Mouse (Mus musculus): ENCODE measurements at regions not wholly inside any gene's neighbourhood (a gene's known extent, or its start where the extent isn't known, plus 50 kb on each side); places are given as distances from the start of the nearest gene placed in this dataset.
A peak's percentile ranks its signal among the peaks of the same experiment; 100 is the strongest.

DNA sequence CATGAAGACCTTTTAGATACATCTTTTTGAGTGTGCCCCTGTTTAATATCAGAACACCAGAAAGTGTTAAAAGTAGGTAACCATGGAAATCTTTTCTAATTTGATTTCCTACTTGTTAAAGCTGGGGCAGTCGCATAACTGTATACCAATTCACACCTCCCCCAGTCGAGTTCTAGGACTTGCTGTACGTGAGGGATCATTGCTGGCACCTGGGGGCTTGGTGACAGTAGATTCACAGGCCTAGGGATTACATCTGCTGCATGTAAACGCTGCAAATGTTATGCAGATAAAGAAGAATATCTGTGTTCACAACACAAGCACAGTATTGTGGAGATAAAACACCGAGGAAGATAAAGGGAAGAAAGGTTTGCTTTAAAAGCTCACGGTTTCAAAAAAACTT, 256.7 kb downstream of the Ice1 start:
- Histone ChIP-seq H3K27me3 (ENCODE audit: control insufficient read depth, insufficient read depth, low read length) (no peaks in the 10 kb centered on the region), H3K4me2 (replicated peaks) (no peak overlapping the region), H3K27ac (no peak overlapping the region), H3K4me3 (replicated peaks; ENCODE audit: low read length) (no peak overlapping the region), H3K9ac (no peak overlapping the region), H3K9me3 (ENCODE audit: control insufficient read depth, low read length) (no peaks in the 10 kb centered on the region), H3K36me3 (replicated peaks; ENCODE audit: control insufficient read depth, insufficient read depth) (no peaks in the 10 kb centered on the region), H3K4me1 (replicated peaks; ENCODE audit: control insufficient read depth, insufficient read depth, low read length) (no peaks in the 10 kb centered on the region)
- DNase-seq (ENCODE audit: low spot score) = no peak
- WGBS = 72% methylated on average over 6 of the region's 6 CpGs
- no peak for ATAC-seq (ENCODE audit: low FRiP score)

DNA sequence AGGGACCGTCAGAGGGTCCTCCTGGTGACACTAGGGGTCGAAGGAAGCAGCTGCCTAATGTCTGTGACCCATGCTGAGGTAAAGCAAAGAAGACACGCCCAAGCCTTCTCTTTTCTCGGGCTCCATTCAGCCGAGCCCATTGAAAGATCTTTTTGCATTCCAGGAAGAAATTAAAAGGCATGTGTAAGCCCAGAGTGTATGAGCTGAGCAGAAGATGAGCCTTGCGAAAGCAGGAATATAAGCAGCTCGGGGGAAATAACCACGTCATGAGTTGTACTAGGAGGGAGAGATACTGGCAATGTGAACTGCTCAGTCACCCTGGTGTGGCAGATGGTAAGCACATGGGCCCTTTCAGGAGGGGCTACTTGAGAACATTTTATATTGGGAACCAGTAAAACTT, 252.1 kb downstream of the Ice1 start:
- Histone ChIP-seq H3K4me1 (replicated peaks; ENCODE audit: control insufficient read depth, insufficient read depth, low read length) (no peaks in the 10 kb centered on the region), H3K4me3 (replicated peaks; ENCODE audit: low read length) (no peak overlapping the region), H3K36me3 (replicated peaks; ENCODE audit: control insufficient read depth, insufficient read depth) (no peaks in the 10 kb centered on the region), H3K9ac (no peak overlapping the region), H3K27ac (no peak overlapping the region), H3K4me2 (replicated peaks) (no peak overlapping the region), H3K9me3 (ENCODE audit: control insufficient read depth, low read length) (no peaks in the 10 kb centered on the region), H3K27me3 (ENCODE audit: control insufficient read depth, insufficient read depth, low read length) (no peaks in the 10 kb centered on the region)
- no peak for ATAC-seq (ENCODE audit: low FRiP score)
- DNase-seq (ENCODE audit: low spot score) = no peak
- WGBS = 39% methylated on average over 8 of the region's 8 CpGs

DNA sequence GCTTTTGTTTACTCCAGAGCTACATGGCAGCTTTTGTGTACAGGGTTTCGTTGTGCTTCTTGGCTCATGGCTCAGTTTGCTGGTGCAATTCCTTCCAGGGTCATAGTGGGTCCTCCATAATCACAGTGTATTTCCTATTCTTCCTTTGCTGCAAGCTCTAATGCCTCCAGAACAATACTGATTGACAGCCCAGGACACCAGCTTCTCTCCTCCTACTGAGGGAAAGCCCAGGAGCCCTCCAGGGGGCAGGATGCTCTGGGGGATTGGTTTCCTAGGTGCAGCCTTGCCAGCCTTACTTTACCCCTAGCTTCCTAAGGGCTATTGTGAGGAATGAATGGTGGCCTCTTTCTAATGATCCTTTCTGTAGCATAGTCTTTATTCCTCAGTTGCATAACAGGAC, 224.6 kb downstream of the Ice1 start:
- DNase-seq (ENCODE audit: low spot score) = no peak
- no peaks in the 10 kb centered on the region for H3K27me3 ChIP-seq (ENCODE audit: control insufficient read depth, insufficient read depth, low read length)
- no peak; the same call in 1 of the 2 replicates for ATAC-seq (ENCODE audit: low FRiP score)
- H3K9me3 ChIP-seq (ENCODE audit: control insufficient read depth, low read length) = no peaks in the 10 kb centered on the region
- WGBS = 19% methylated on average over 1 of the region's 1 CpGs
- H3K4me1 ChIP-seq (replicated peaks; ENCODE audit: control insufficient read depth, insufficient read depth, low read length) = no peaks in the 10 kb centered on the region
- H3K36me3 ChIP-seq (replicated peaks; ENCODE audit: control insufficient read depth, insufficient read depth) = no peaks in the 10 kb centered on the region
- no peak overlapping the region for H3K4me3 ChIP-seq (replicated peaks; ENCODE audit: low read length)
- H3K4me2 ChIP-seq (replicated peaks) = no peak overlapping the region
- no peak overlapping the region for H3K9ac ChIP-seq
- no peak overlapping the region for H3K27ac ChIP-seq

DNA sequence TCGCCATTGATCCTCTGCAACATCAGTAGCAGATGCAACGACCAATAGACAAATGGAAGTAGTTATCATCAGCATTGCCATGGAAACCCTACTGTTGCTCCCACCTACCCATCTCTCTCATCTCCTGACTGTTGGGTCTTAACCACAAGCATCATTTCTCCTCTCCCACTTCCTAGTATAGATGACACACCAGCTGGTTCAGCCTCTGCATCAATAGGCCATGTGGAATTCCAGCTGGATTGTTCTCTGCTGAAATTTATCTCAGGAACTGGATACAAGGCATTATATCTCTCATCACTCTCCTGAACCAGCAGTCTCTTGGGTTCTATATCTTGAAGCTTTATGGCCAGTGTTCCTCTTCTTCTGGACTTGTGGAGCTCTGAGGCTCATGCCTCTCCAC, 219.3 kb downstream of the Ice1 start:
- Histone ChIP-seq H3K4me1 (replicated peaks; ENCODE audit: control insufficient read depth, insufficient read depth, low read length) (no peaks in the 10 kb centered on the region), H3K27me3 (ENCODE audit: control insufficient read depth, insufficient read depth, low read length) (no peaks in the 10 kb centered on the region), H3K27ac (no peak overlapping the region), H3K36me3 (replicated peaks; ENCODE audit: control insufficient read depth, insufficient read depth) (no peaks in the 10 kb centered on the region), H3K4me3 (replicated peaks; ENCODE audit: low read length) (no peak overlapping the region), H3K4me2 (replicated peaks) (no peak overlapping the region), H3K9me3 (ENCODE audit: control insufficient read depth, low read length) (no peaks in the 10 kb centered on the region), H3K9ac (no peak overlapping the region)
- no peak for DNase-seq (ENCODE audit: low spot score)
- WGBS = 79% methylated on average over 2 of the region's 2 CpGs
- no peak for ATAC-seq (ENCODE audit: low FRiP score)

DNA sequence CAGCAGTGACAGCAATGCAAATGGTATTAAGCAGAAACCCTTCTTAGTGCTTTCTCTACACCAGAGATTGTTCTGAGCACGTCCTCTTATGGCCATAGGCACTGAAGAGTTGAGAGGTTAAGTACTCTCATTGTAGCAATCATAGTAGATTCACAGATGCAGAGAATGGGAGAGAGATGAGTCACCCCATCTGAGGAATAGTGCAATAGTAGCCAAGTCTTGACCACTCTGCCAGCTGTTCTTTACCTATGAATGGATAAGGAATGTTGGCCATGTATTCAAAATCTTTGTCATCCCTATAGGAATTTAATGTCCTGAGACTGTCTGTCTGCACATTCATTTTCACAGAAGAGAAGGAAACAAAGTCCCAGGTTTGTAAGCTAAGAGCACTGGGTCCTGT, 198.0 kb downstream of the Ice1 start:
- no peak for DNase-seq (ENCODE audit: low spot score)
- no peaks in the 10 kb centered on the region for H3K4me1 ChIP-seq (replicated peaks; ENCODE audit: control insufficient read depth, insufficient read depth, low read length)
- no peak overlapping the region for H3K4me2 ChIP-seq (replicated peaks)
- no peak for ATAC-seq (ENCODE audit: low FRiP score)
- no peaks in the 10 kb centered on the region for H3K9me3 ChIP-seq (ENCODE audit: control insufficient read depth, low read length)
- no peak overlapping the region for H3K27ac ChIP-seq
- H3K27me3 ChIP-seq (ENCODE audit: control insufficient read depth, insufficient read depth, low read length) = no peaks in the 10 kb centered on the region
- H3K9ac ChIP-seq = no peak overlapping the region
- H3K4me3 ChIP-seq (replicated peaks; ENCODE audit: low read length) = no peak overlapping the region
- WGBS = 79% methylated on average over 1 of the region's 1 CpGs
- H3K36me3 ChIP-seq (replicated peaks; ENCODE audit: control insufficient read depth, insufficient read depth) = no peaks in the 10 kb centered on the region

DNA sequence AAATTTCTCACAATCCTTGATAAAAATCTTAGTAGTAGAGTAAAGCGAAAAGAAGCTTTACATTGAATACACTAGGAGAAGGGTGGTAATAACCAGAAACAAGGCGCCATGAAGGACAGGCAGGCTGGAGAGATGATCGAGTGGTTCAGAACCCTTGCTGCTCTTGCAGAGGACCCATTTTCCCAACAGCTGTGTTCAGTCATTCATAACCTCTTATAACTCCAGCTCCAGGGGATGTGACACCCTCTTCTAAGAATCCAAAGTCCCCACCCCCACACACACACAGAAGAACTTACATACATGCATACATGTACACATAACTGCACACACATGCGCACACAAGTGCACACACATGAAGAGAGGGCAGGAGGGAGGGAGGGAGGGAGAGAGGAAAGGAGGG, 190.5 kb downstream of the Ice1 start:
- H3K9ac ChIP-seq = no peak overlapping the region

DNA sequence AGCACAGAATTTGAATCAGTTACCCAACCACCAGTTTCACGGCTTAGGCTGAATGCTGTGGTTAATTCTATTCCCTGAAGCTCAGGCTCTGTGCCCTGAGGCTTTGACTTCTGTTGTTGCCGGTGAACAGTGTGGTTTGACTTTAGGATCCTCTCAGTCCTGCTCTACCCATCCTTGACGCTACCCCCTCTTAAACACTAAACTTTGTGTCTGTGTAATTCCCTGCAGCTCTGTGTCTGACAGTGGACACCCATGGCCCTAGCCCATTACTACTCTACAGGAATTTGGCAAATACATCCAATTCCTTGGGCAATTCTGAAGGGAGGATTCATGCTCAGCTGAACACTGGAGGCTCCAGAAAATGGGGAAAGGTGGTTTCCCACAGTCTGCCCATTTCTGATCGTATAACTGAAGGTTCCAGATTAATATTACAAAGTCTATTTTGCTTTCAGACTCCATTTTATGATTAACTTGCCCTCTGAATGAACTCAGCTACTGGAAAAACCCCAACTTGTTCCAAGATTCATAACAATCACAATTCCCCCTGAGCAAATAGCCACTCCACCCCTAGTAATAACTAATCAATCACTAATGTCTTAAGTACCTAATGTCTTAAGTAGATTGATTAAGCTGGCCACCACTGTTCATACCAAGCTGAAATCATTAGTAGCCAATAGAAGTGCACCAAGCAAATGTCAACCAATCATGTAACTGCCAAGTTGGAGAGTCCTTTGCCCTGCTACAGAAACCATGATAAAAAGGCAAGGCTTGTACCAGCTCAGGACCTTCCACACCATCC, 182.6 kb downstream of the Ice1 start:
- Histone ChIP-seq H3K27ac (no peak overlapping the region), H3K9ac (no peak overlapping the region), H3K9me3 (ENCODE audit: control insufficient read depth, low read length) (no peaks in the 10 kb centered on the region), H3K4me3 (replicated peaks; ENCODE audit: low read length) (no peak overlapping the region), H3K4me1 (replicated peaks; ENCODE audit: control insufficient read depth, insufficient read depth, low read length) (no peaks in the 10 kb centered on the region), H3K36me3 (replicated peaks; ENCODE audit: control insufficient read depth, insufficient read depth) (no peaks in the 10 kb centered on the region), H3K27me3 (ENCODE audit: control insufficient read depth, insufficient read depth, low read length) (no peaks in the 10 kb centered on the region), H3K4me2 (replicated peaks) (no peak overlapping the region)
- ATAC-seq (ENCODE audit: low FRiP score) = no peak
- no peak for DNase-seq (ENCODE audit: low spot score)
- 66% methylated on average over 4 of the region's 4 CpGs for WGBS

More for the DNA sequence above, 190.5 kb downstream of the Ice1 start:
- Histone ChIP-seq H3K36me3 (replicated peaks; ENCODE audit: control insufficient read depth, insufficient read depth) (no peaks in the 10 kb centered on the region), H3K4me2 (replicated peaks) (no peak overlapping the region), H3K4me1 (replicated peaks; ENCODE audit: control insufficient read depth, insufficient read depth, low read length) (no peaks in the 10 kb centered on the region), H3K27me3 (ENCODE audit: control insufficient read depth, insufficient read depth, low read length) (no peaks in the 10 kb centered on the region), H3K9me3 (ENCODE audit: control insufficient read depth, low read length) (no peaks in the 10 kb centered on the region), H3K4me3 (replicated peaks; ENCODE audit: low read length) (no peak overlapping the region), H3K27ac (no peak overlapping the region)
- no peak for DNase-seq (ENCODE audit: low spot score)
- WGBS = 91% methylated on average over 4 of the region's 4 CpGs
- no peak for ATAC-seq (ENCODE audit: low FRiP score)

DNA sequence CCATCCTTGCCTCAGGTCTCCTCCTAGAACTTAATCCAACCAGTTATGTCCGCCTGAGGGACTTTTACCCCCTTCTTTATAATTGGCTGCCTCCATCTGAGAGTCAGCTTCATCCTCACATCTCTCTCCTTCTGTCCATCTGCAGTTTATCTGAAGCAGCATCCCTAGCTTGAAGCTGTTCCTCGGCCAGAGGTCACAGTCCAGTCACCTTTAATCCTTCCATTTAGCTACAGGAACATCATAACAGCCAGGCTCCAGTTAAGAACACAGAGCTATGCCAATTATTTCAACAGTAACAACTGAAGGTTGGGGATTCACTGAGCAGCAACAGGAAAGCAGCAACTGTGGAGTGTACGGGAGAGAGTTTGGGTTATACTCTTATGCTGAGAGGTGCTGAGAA, 179.0 kb downstream of the Ice1 start:
- Histone ChIP-seq H3K27me3 (ENCODE audit: control insufficient read depth, insufficient read depth, low read length) (no peaks in the 10 kb centered on the region), H3K27ac (no peak overlapping the region), H3K9me3 (ENCODE audit: control insufficient read depth, low read length) (no peaks in the 10 kb centered on the region), H3K4me2 (replicated peaks) (no peak overlapping the region), H3K4me3 (replicated peaks; ENCODE audit: low read length) (no peak overlapping the region), H3K9ac (no peak overlapping the region), H3K4me1 (replicated peaks; ENCODE audit: control insufficient read depth, insufficient read depth, low read length) (no peaks in the 10 kb centered on the region), H3K36me3 (replicated peaks; ENCODE audit: control insufficient read depth, insufficient read depth) (no peaks in the 10 kb centered on the region)
- 84% methylated on average over 3 of the region's 3 CpGs for WGBS
- ATAC-seq (ENCODE audit: low FRiP score) (no peak), DNase-seq (ENCODE audit: low spot score) (no peak)

DNA sequence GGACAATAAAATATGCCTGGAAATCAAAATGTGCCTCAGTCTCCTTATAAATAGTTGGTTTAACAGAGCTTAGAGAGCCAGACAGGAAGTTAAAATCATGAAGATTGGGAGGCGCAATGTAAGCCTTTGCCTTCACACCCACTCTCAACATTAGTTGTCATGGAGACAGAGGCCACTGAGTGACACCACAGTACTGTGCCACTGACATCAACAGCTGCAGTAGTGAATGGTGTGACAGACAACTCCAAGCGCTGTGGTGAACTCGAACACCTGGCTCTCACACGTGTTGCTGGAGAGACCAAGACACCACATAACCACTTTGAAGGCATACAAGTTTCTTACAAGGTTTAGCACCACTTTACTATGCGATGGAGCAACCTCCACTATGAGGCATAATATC, 172.4 kb downstream of the Ice1 start:
- Histone ChIP-seq H3K9ac (no peak overlapping the region), H3K27ac (no peak overlapping the region), H3K36me3 (replicated peaks; ENCODE audit: control insufficient read depth, insufficient read depth) (no peaks in the 10 kb centered on the region), H3K9me3 (ENCODE audit: control insufficient read depth, low read length) (no peaks in the 10 kb centered on the region), H3K4me3 (replicated peaks; ENCODE audit: low read length) (no peak overlapping the region), H3K4me1 (replicated peaks; ENCODE audit: control insufficient read depth, insufficient read depth, low read length) (no peaks in the 10 kb centered on the region), H3K27me3 (ENCODE audit: control insufficient read depth, insufficient read depth, low read length) (no peaks in the 10 kb centered on the region), H3K4me2 (replicated peaks) (no peak overlapping the region)
- ATAC-seq (ENCODE audit: low FRiP score) = no peak
- 57% methylated on average over 5 of the region's 5 CpGs for WGBS
- no peak for DNase-seq (ENCODE audit: low spot score)

DNA sequence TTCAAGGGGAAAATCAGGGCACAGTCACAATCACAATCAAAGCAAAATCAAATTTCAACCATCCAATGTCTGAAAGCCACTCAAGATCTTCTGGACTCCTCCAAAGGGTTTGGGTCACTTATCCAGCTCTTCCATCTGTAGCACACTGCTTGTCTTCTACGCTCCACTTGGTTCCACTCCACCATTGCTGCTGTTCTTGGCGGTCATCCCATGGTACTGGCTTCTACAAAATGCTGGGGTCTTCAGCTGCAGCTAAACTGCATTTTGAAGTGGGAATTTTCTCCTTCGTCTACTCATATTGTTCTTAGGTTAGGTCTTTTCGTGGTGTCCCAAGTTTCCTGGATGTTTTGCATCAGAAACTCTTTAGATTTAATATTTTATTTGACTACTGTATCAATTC, 162.7 kb downstream of the Ice1 start:
- H3K4me3 ChIP-seq (replicated peaks; ENCODE audit: low read length) = no peak overlapping the region
- H3K36me3 ChIP-seq (replicated peaks; ENCODE audit: control insufficient read depth, insufficient read depth) = no peaks in the 10 kb centered on the region
- H3K9me3 ChIP-seq (ENCODE audit: control insufficient read depth, low read length) = no peaks in the 10 kb centered on the region
- DNase-seq (ENCODE audit: low spot score) (peak; percentile 15), ATAC-seq (ENCODE audit: low FRiP score) (no peak)
- H3K4me2 ChIP-seq (replicated peaks) = no peak overlapping the region
- no peak overlapping the region for H3K9ac ChIP-seq
- H3K27me3 ChIP-seq (ENCODE audit: control insufficient read depth, insufficient read depth, low read length) = no peaks in the 10 kb centered on the region
- WGBS = 89% methylated on average over 4 of the region's 4 CpGs
- H3K27ac ChIP-seq = no peak overlapping the region
- no peaks in the 10 kb centered on the region for H3K4me1 ChIP-seq (replicated peaks; ENCODE audit: control insufficient read depth, insufficient read depth, low read length)

All from hindbrain, embryonic 14.5 days (tissue).